ENCODE assay signal across 13 mouse cellular contexts in genomic region chr1:135351953-135352352, GRCm38 (mm10). TPM values are rescaled to one million over a fixed set of nuclear protein-coding genes. Genes with fewer than 3 reads are reported as not detected.
DNase-seq lines count a peak whose midpoint lies in the region; ATAC-seq and TF ChIP-seq lines count a peak whose summit lies in the region.
"Had no signal": no experiment of that assay in that cellular context is flagged by ENCODE, and none has a peak within 500 bp of the region (broad histone marks: within the 10 kb centered on the region; RNA-seq: fewer than 3 reads in every experiment).

No protein-coding gene starts in this region.

- H3K36me3 ChIP-seq in heart, adult 2 months (ENCODE audit: control insufficient read depth, insufficient read depth, low read length), result no peaks in the 10 kb centered on the region
- no peaks in the 10 kb centered on the region for H3K36me3 ChIP-seq in heart, embryonic 12.5 days
- no peaks in the 10 kb centered on the region for H3K36me3 ChIP-seq in midbrain, postnatal 0 days (ENCODE audit: insufficient read depth, low read length)
- H3K36me3 ChIP-seq: forebrain, embryonic 10.5 days; hindbrain, embryonic 15.5 days; limb, embryonic 12.5 days had no signal

- no peak for TF ChIP-seq POLR2A in heart, adult 2 months (IDR thresholded peaks at IDR 0.05; ENCODE audit: insufficient read depth, low read depth, low read length)

- H3K9me3 ChIP-seq in heart, embryonic 12.5 days (replicated peaks), result no peaks in the 10 kb centered on the region
- H3K9me3 ChIP-seq in midbrain, postnatal 0 days (ENCODE audit: low read length), result no peaks in the 10 kb centered on the region
- H3K9me3 ChIP-seq: forebrain, embryonic 10.5 days; hindbrain, embryonic 15.5 days; limb, embryonic 12.5 days had no signal

- peaks cover 4% of the 10 kb centered on the region; the same call in 1 of the 2 replicates for H3K4me1 ChIP-seq in heart, adult 2 months (ENCODE audit: control insufficient read depth, insufficient read depth, low read length)
- H3K4me1 ChIP-seq in heart, embryonic 12.5 days (replicated peaks), result peaks cover 14% of the 10 kb centered on the region; the same call in 1 of the 2 replicates
- H3K4me1 ChIP-seq in midbrain, postnatal 0 days (ENCODE audit: insufficient read depth, low read length), result no peaks in the 10 kb centered on the region
- H3K4me1 ChIP-seq: hindbrain, embryonic 15.5 days had no signal

- ATAC-seq in heart, embryonic 12.5 days (ENCODE audit: insufficient number of reproducible peaks, low FRiP score), result no peak
- no peak for ATAC-seq in midbrain, postnatal 0 days (ENCODE audit: low FRiP score)

- no peak overlapping the region for H3K4me2 ChIP-seq in heart, embryonic 12.5 days
- no peak overlapping the region for H3K4me2 ChIP-seq in midbrain, postnatal 0 days (ENCODE audit: low read depth, low read length, poor library complexity, severe bottlenecking)
- H3K4me2 ChIP-seq: hindbrain, embryonic 15.5 days; limb, embryonic 12.5 days had no signal

- TF ChIP-seq CTCF in heart, adult 2 months (IDR thresholded peaks at IDR 0.05), result no peak
- no peak for TF ChIP-seq CTCF in midbrain, postnatal 0 days (IDR thresholded peaks at IDR 0.05)

- no peaks in the 10 kb centered on the region for H3K27me3 ChIP-seq in heart, adult 2 months (ENCODE audit: control insufficient read depth, insufficient read depth, low read length)
- H3K27me3 ChIP-seq in heart, embryonic 12.5 days (replicated peaks), result no peaks in the 10 kb centered on the region
- no peaks in the 10 kb centered on the region for H3K27me3 ChIP-seq in midbrain, postnatal 0 days (ENCODE audit: insufficient read depth, low read length)
- H3K27me3 ChIP-seq: hindbrain, embryonic 15.5 days; limb, embryonic 12.5 days had no signal

- no peak overlapping the region for H3K9ac ChIP-seq in heart, adult 2 months (ENCODE audit: low read depth, low read length)
- H3K9ac ChIP-seq in heart, embryonic 12.5 days, result no peak overlapping the region
- no peak overlapping the region for H3K9ac ChIP-seq in midbrain, postnatal 0 days (replicated peaks; ENCODE audit: low read length, poor library complexity, severe bottlenecking)
- H3K9ac ChIP-seq: hindbrain, embryonic 15.5 days; limb, embryonic 12.5 days had no signal

- 40% methylated on average over 3 of the region's 3 CpGs for WGBS in heart, adult 2 months
- 74% methylated on average over 3 of the region's 3 CpGs for WGBS in heart, embryonic 12.5 days
- WGBS in midbrain, postnatal 0 days, result 83% methylated on average over 3 of the region's 3 CpGs

- no peak overlapping the region for H3K4me3 ChIP-seq in heart, adult 2 months
- H3K4me3 ChIP-seq in heart, embryonic 12.5 days, result no peak overlapping the region
- no peak overlapping the region for H3K4me3 ChIP-seq in midbrain, postnatal 0 days (ENCODE audit: low read depth, low read length)
- H3K4me3 ChIP-seq: forebrain, embryonic 10.5 days; hindbrain, embryonic 15.5 days; limb, embryonic 12.5 days had no signal

- H3K79me2 ChIP-seq in heart, adult 2 months (replicated peaks; ENCODE audit: control insufficient read depth, insufficient read depth, low read length), result no peaks in the 10 kb centered on the region

- TF ChIP-seq EP300 in heart, adult 2 months (IDR thresholded peaks at IDR 0.05; ENCODE audit: insufficient read depth, low read depth, low read length), result no peak

- peak overlapping the region; percentile 55 for H3K27ac ChIP-seq in heart, adult 2 months
- no peak overlapping the region for H3K27ac ChIP-seq in heart, embryonic 12.5 days (ENCODE audit: poor library complexity, severe bottlenecking)
- H3K27ac ChIP-seq in midbrain, postnatal 0 days (ENCODE audit: low read depth, low read length), result no peak overlapping the region
- H3K27ac ChIP-seq: forebrain, embryonic 10.5 days; hindbrain, embryonic 15.5 days; limb, embryonic 12.5 days had no signal

- DNase-seq in heart, adult 2 months, result peak; percentile 50 to 69
- DNase-seq in NIH3T3 (ENCODE audit: low read depth), result peak; percentile 87
- DNase-seq in heart, adult 8-10 months (ENCODE audit: low spot score), result peak; percentile 63
- peak; percentile 63 for DNase-seq in lung, postnatal 10 days
- DNase-seq in left cerebral cortex, postnatal 4 days, result no peak
- no peak for DNase-seq in midbrain, postnatal 0 days (ENCODE audit: low spot score)
- no peak for DNase-seq in layer of hippocampus, adult 9-10 months (ENCODE audit: low spot score)
- DNase-seq: layer of hippocampus, adult 9-11 months had no signal

- intact Hi-C loops in heart, adult 2 months (cut with DNase I), result no loop called here
- intact Hi-C loops in left cerebral cortex, postnatal 4 days (cut with DNase I), result no loop called here

RNA-seq across cellular contexts. Expression of gene Shisa4, which starts 23.1 kb away (rescaled TPM):
- total RNA-seq in heart, adult 2 months (2021), result 1 to 10 TPM; 2.2 to 2.3 TPM
- 6.7 and 10.4 TPM in 2 replicates for polyA plus RNA-seq in heart, adult 2 months (2012; rRNA removed)
- 32.4 and 33.3 TPM in 2 replicates for polyA plus RNA-seq in heart, embryonic 12.5 days (2016; fragmentation: Nextera tagmentation; extraction: Ambion mirVana)
- 1 to 10 TPM; 2.3 to 3.5 (median 2.8) TPM for total RNA-seq in heart, adult 8-10 months (2022)
- 10 to 100 TPM; 75.2 to 79.1 TPM for total RNA-seq in left cerebral cortex, postnatal 4 days (2021)
- total RNA-seq in midbrain, postnatal 0 days (2014; rRNA removed), result 129 and 133 TPM in 2 replicates
- 141 and 146 TPM in 2 replicates for polyA plus RNA-seq in midbrain, postnatal 0 days (2015; fragmentation: Nextera tagmentation; extraction: Ambion mirVana)
- total RNA-seq: neutrophil, adult 5-6 weeks had no signal

RNA-seq across cellular contexts. Expression of gene Lmod1, which starts 27.3 kb away (rescaled TPM):
- total RNA-seq in heart, adult 2 months (2021), result 1 to 10 TPM; 3.7 to 4.7 TPM
- 4.8 and 6.4 TPM in 2 replicates for polyA plus RNA-seq in heart, adult 2 months (2012; rRNA removed)
- 1.3 and 1.5 TPM in 2 replicates for polyA plus RNA-seq in heart, embryonic 12.5 days (2016; fragmentation: Nextera tagmentation; extraction: Ambion mirVana)
- 1 to 10 TPM; 1.9 to 3.0 (median 2.5) TPM for total RNA-seq in heart, adult 8-10 months (2022)
- under 1 TPM; 0.30 to 0.46 TPM for total RNA-seq in left cerebral cortex, postnatal 4 days (2021)
- total RNA-seq in midbrain, postnatal 0 days (2014; rRNA removed), result 0.16 TPM in 1 of 2 replicates, not detected in the other
- 0.26 and 0.35 TPM in 2 replicates for polyA plus RNA-seq in midbrain, postnatal 0 days (2015; fragmentation: Nextera tagmentation; extraction: Ambion mirVana)
- total RNA-seq: neutrophil, adult 5-6 weeks had no signal

RNA-seq across cellular contexts. Expression of gene Timm17a, which starts 38.4 kb away (rescaled TPM):
- 100 to 1,000 TPM; 325 to 370 TPM for total RNA-seq in heart, adult 2 months (2021)
- polyA plus RNA-seq in heart, adult 2 months (2012; rRNA removed), result 185 and 239 TPM in 2 replicates
- polyA plus RNA-seq in heart, embryonic 12.5 days (2016; fragmentation: Nextera tagmentation; extraction: Ambion mirVana), result 350 and 368 TPM in 2 replicates
- total RNA-seq in heart, adult 8-10 months (2022), result 100 to 1,000 TPM; 342 to 418 (median 385) TPM
- 100 to 1,000 TPM; 109 to 112 TPM for total RNA-seq in left cerebral cortex, postnatal 4 days (2021)
- total RNA-seq in midbrain, postnatal 0 days (2014; rRNA removed), result 19.0 and 34.4 TPM in 2 replicates
- polyA plus RNA-seq in midbrain, postnatal 0 days (2015; fragmentation: Nextera tagmentation; extraction: Ambion mirVana), result 165 and 166 TPM in 2 replicates

Comparison
In these comparisons a context has a peak if more than half of its experiments do, and no peak if none do; other contexts are left out.
1. DNase-seq: peak in heart, adult 2 months (2 of 2), NIH3T3 (single experiment), heart, adult 8-10 months (single experiment) and lung, postnatal 10 days (single experiment); none in left cerebral cortex, postnatal 4 days (single experiment), midbrain, postnatal 0 days (single experiment) and layer of hippocampus, adult 9-10 months (single experiment).
2. RNA of gene Shisa4, which starts 23.1 kb away (total RNA-seq): 129 to 133 TPM in midbrain, postnatal 0 days and 75.2 to 79.1 TPM in left cerebral cortex, postnatal 4 days; 2.3 to 3.5 TPM in heart, adult 8-10 months and 2.2 to 2.3 TPM in heart, adult 2 months; every median in the first group is over 10 times any median in the second.